Mouse (Mus musculus) heart, adult 11 months (tissue): Measurements from ENCODE around the gene Qsox1.

Experiments used
- DNase-seq: peaks from one replicate; pipeline ENCODE4 v3.0.0; 2022

Qsox1 gene

GRCm38 (mm10) chr1:155742411-155743363 lies 70.0 kb downstream of the Qsox1 start:
- DNase-seq: peak; percentile 90

DNA sequence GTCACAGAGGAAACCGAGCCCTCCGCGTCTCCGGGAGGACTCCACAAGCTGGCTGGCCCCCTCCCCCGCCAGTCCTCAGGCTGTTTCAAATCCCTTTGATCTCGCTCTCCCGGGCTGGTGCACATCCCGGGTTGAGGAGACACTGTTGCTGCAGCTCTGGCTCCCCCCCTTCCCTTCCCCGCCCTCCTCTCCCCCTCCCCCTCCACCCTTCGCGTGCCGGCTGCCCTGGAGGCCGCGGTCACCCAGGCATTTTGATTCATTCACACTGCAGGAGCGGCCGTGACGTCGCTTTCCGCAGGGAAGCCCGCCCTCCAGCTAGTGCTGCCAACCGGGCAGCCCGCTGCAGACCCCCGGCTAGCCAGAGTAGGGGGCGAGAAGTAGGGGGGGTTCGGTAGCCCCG lies 70.7 kb downstream of the Qsox1 start:
- peak; percentile 85 for DNase-seq

GRCm38 (mm10) chr1:155741378-155741945 lies 71.2 kb downstream of the Qsox1 start:
- DNase-seq: peak; percentile 78

DNA sequence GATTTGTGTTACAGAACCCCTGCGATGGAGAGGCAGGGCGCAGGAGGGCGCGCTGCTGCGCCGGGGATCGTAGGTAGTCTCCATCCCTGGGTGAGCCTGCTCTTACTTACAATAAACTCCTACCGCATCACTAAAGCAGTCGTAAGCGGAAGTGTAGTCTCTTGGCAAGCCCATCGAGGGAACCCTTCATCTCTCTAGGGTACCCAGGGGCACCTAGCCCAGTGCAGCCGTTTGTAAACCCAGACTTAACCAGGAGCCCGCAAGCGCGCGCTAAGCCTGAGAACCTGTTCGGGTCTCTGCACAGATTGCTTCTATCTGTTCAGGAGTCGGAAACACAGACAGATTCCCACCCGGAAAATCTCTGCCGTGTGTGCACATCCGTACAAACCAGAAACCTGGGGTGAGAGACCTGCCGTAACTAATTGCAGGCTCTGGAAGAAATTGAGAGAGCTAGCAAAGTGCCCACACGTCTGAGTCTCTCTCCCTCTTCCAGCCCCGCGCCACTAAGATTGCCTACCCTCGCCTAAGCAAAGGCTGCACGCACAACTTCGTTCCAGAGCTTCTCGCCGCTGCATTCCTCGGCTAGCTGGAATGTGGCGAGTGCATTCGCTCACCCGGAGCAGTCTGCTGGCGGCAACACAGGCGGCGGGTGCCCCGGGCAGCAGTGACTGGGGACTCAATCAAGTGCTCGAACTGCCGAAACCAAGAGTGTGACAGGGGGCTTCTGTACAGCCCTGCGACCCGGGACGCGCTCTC lies 71.9 kb downstream of the Qsox1 start:
- peak; percentile 79 for DNase-seq

- DNase-seq: peak; percentile 68
These were observed 74.8 kb downstream of the Qsox1 start for GRCm38 (mm10) chr1:155737809-155738383.

DNA sequence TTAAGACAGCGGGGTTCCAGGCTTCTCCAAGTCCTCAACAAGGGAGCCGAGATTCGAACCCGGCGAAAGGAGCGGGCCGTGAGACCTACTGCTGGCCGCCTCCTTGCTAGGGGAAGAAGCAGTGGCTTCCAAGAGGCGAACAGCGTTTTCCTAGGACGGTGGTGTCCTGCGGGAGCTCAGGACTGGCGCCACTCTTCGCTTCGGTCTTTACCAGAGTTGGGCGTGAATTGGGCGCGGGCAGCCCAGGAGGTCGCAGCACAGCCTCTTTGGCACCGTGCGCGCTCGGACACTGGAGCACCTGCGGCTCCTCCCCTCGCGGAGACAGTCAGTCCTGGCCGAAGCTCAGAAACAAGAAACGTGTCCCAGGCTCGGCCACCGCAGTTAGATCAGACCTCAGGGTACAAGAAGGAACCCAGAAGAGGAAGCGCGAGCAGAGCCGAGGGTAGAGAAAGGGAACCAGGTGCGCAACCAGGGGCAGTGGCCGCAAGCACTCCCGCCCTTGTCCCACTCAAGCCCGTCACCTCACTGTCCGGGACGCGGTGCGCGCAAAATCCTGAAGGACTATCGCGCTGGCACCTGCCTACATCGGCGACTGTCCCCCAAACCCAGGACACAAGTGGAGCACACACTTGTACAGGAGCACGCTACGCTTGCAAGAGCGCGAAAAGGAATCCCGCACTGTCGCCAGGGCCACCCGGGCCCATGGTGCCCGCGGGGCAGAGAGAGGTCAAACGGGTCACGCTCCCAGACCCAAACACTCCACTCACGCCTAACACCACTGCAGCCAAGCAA lies 75.5 kb downstream of the Qsox1 start:
- peak; percentile 86 for DNase-seq

DNA sequence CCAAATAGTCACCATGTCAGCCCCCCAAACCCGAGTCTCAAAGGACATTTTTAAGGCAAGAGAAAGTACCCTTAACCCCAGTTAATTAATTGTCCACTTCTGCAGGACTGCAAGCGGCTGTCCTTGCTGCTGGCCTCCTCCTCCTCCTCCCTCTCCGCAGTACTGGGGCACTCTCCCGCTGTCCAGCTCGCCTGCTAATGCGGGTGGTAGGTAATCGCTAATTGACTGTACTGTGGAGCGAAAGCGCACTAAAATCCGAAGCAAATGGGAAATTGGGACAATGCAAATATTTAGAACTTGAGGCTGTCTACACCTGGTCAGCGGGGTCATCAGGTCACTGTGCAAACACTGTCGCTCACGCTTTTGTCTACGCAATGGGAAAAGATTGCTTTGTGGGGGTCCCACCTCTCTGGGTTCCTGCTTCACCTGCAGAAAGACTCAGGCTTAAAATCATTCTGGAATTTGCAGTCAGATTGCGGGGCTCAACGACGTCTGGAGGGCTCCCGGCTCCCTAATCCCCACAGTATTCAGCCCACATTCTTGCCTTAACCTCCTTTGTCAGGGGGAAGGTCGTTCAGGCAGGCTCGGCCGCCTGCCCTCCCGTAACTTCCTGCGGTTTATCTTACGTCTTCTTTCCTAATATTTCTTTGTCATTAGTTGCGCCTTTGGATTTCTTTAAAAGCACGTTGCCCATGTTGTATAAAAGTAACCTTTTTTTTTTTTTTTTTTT lies 76.4 kb downstream of the Qsox1 start:
- peak; percentile 85 for DNase-seq

- peak; percentile 67 for DNase-seq
These were observed 81.5 kb downstream of the Qsox1 start for GRCm38 (mm10) chr1:155731156-155731555.

DNA sequence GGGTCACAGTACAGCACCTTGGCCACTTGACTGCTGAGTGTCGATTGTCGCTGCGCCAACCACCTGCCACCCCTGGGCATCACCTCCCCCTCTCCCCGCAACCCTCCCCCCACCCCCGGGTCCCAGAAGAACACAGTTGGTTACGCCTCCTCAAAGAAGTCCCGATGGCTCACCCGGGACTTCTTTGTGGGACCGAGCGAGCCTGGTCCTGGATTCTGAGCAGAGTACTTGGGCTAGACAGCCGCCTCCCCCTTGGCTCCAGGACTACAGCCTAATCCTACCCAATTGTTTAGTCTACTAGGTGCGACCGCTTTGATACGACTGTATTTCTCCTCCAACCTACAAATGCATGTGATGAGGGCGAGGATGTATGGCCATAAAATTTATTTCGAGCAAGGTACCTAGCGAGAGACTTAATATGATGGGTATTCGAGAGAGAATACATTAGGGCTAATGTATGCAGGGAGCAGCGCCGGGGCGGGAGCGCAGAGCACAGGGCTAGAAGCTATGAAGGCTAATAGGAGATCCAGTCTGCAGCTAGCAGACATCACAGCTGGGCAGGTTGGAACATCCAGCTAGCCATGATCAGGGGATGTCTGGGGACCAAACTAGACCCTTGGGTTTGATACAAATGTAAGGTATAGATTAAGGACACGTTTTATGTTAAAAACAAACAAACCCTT lies 83.4 kb downstream of the Qsox1 start:
- no peak for DNase-seq

GRCm38 (mm10) chr1:155727830-155728229 lies 84.9 kb downstream of the Qsox1 start:
- peak; percentile 66 for DNase-seq
